9 mouse cellular contexts compared by ENCODE assay signal in the genomic region with DNA sequence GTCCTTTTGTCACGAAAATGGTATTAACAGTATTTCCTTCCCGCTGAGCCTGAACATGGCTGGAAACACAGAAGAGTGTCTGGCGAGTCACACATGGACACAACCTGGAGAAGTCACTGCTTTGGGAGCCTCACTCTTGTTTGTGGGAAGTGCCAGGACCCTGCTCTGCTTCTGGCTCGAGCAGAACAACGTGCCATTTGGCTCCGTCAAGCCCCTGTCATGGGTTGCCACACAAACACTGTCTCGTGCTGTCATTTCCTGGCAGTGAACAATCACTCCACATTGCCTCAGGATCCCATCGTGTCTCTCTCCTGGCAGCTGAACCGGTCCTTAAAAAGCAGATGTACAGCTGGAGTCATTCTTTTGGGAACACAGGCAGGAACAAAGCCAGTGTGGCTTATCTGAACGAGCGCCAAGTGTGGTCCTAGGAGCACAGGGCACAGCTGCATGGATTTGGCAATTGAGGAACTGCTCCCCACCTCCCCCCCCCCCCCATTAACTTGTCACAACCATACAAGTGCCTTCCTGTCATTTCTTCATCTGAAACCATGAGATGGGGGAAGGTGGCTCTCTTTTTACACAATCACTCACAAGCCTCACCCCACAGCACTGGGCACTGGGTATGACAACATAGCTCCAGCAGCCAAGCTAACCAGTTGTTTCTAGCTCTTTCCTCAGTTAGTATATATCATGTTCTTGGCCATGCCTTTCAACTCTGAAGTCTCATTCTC. TPM values are rescaled to one million over a fixed set of nuclear protein-coding genes. Genes with fewer than 3 reads are reported as not detected.
DNase-seq lines count a peak whose midpoint lies in the region; ATAC-seq and TF ChIP-seq lines count a peak whose summit lies in the region.
"Had no signal": no experiment of that assay in that cellular context is flagged by ENCODE, and none has a peak within 500 bp of the region (broad histone marks: within the 10 kb centered on the region; RNA-seq: fewer than 3 reads in every experiment).

No protein-coding gene starts in this region.

- WGBS in cerebellum, adult 2 months, result 5% methylated on average over 11 of the region's 11 CpGs
- 6% methylated on average over 11 of the region's 11 CpGs for WGBS in forebrain, postnatal 0 days
- 2% methylated on average over 11 of the region's 11 CpGs for WGBS in lung, adult 2 months
- 5% methylated on average over 11 of the region's 11 CpGs for WGBS in neural tube, embryonic 14.5 days

- no peak for TF ChIP-seq POLR2A in cerebellum, adult 2 months (IDR thresholded peaks at IDR 0.05; ENCODE audit: borderline replicate concordance, insufficient read depth, low read length)
- TF ChIP-seq POLR2A in lung, adult 2 months (IDR thresholded peaks at IDR 0.05; ENCODE audit: borderline replicate concordance, extremely low read depth, low read depth, low read length), result peak; percentile 78; the same call in 1 of the 2 replicates

- DNase-seq in G1E (ENCODE audit: low spot score), result peak; percentile 25
- DNase-seq in cerebellum, adult 2 months, result peak; percentile 63 to 69
- peak; percentile 85 for DNase-seq in forebrain, postnatal 0 days
- DNase-seq in heart, postnatal 36 days, result peak; percentile 68 to 82
- DNase-seq in layer of hippocampus, adult 2 months (ENCODE audit: low spot score in 2 of 2), result peak; percentile 29 to 30
- DNase-seq in lung, adult 2 months, result peak; percentile 75
- peak; percentile 42 to 56 for DNase-seq in thymus, postnatal 10 days (ENCODE audit: low spot score in 2 of 2)

- H3K9me3 ChIP-seq in G1E (replicated peaks), result no peaks in the 10 kb centered on the region
- H3K9me3 ChIP-seq in forebrain, postnatal 0 days (ENCODE audit: low read length), result no peaks in the 10 kb centered on the region
- no peaks in the 10 kb centered on the region for H3K9me3 ChIP-seq in neural tube, embryonic 14.5 days (ENCODE audit: control insufficient read depth, low read length)

- H3K4me2 ChIP-seq in forebrain, postnatal 0 days (ENCODE audit: low read depth), result peak overlapping the region; percentile 58
- peak overlapping the region; percentile 60 for H3K4me2 ChIP-seq in neural tube, embryonic 14.5 days (ENCODE audit: low read depth, low read length)

- H3K27me3 ChIP-seq in G1E (ENCODE audit: insufficient read depth, low read length), result no peaks in the 10 kb centered on the region
- H3K27me3 ChIP-seq in cerebellum, adult 2 months (ENCODE audit: control insufficient read depth, insufficient read depth, low read length), result no peaks in the 10 kb centered on the region
- H3K27me3 ChIP-seq in forebrain, postnatal 0 days (ENCODE audit: insufficient read depth, low read length), result no peaks in the 10 kb centered on the region
- no peaks in the 10 kb centered on the region for H3K27me3 ChIP-seq in neural tube, embryonic 14.5 days (ENCODE audit: control insufficient read depth, insufficient read depth, low read length)

- H3K27ac ChIP-seq in cerebellum, adult 2 months (ENCODE audit: insufficient read depth, low read length), result peak overlapping the region; percentile 82
- H3K27ac ChIP-seq in forebrain, postnatal 0 days (ENCODE audit: low read depth, low read length), result peak overlapping the region; percentile 99
- H3K27ac ChIP-seq in layer of hippocampus, adult 2 months, result peak overlapping the region; percentile 99
- peak overlapping the region; percentile 98 for H3K27ac ChIP-seq in neural tube, embryonic 14.5 days (ENCODE audit: low read depth, low read length)

- H3K4me3 ChIP-seq in G1E (ENCODE audit: low read depth, low read length), result peak overlapping the region; percentile 67
- H3K4me3 ChIP-seq in cerebellum, adult 2 months (replicated peaks; ENCODE audit: insufficient read depth, low read depth, low read length), result peak overlapping the region; percentile 52
- H3K4me3 ChIP-seq in forebrain, postnatal 0 days (ENCODE audit: low read depth, low read length), result peak overlapping the region; percentile 25
- peak overlapping the region; percentile 56 for H3K4me3 ChIP-seq in layer of hippocampus, adult 2 months
- H3K4me3 ChIP-seq in lung, adult 2 months (replicated peaks; ENCODE audit: extremely low read depth, low read depth, low read length), result peak overlapping the region; percentile 43
- peak overlapping the region; percentile 28 for H3K4me3 ChIP-seq in neural tube, embryonic 14.5 days (ENCODE audit: low read depth, low read length)

- H3K9ac ChIP-seq in forebrain, postnatal 0 days, result peak overlapping the region; percentile 47
- H3K9ac ChIP-seq in neural tube, embryonic 14.5 days (replicated peaks; ENCODE audit: low read depth, low read length), result peak overlapping the region; percentile 53

- intact Hi-C loops in heart, postnatal 36 days (cut with DNase I), result loop anchor here (2.0 kb wide), 1 partner anchor 70 kb away; no protein-coding TSS in a partner anchor

- ATAC-seq in G1E (ENCODE audit: extremely low read depth, insufficient number of reproducible peaks, low FRiP score, poor library complexity, severe bottlenecking), result no peak; the same call in 1 of the 2 replicates
- ATAC-seq in forebrain, postnatal 0 days, result peak; percentile 57
- ATAC-seq in neural tube, embryonic 14.5 days (ENCODE audit: low read depth), result peak; percentile 52

- peaks cover 53% of the 10 kb centered on the region for H3K4me1 ChIP-seq in G1E (ENCODE audit: insufficient read depth, low read depth, low read length)
- H3K4me1 ChIP-seq in cerebellum, adult 2 months (ENCODE audit: control insufficient read depth, insufficient read depth, low read length), result peaks cover 20% of the 10 kb centered on the region
- peaks cover 26% of the 10 kb centered on the region for H3K4me1 ChIP-seq in forebrain, postnatal 0 days (ENCODE audit: insufficient read depth)
- H3K4me1 ChIP-seq in lung, adult 2 months (ENCODE audit: control insufficient read depth, insufficient read depth, low read length), result peaks cover 10% of the 10 kb centered on the region
- H3K4me1 ChIP-seq in neural tube, embryonic 14.5 days (ENCODE audit: control insufficient read depth, insufficient read depth, low read length), result peaks cover 20% of the 10 kb centered on the region; the same call in 1 of the 2 replicates

- peaks cover 14% of the 10 kb centered on the region for H3K36me3 ChIP-seq in G1E (replicated peaks)
- no peaks in the 10 kb centered on the region for H3K36me3 ChIP-seq in forebrain, postnatal 0 days (ENCODE audit: insufficient read depth)
- H3K36me3 ChIP-seq in neural tube, embryonic 14.5 days (ENCODE audit: control insufficient read depth, insufficient read depth, low read length), result no peaks in the 10 kb centered on the region

- no peak for TF ChIP-seq CTCF in G1E (IDR thresholded peaks at IDR 0.05; ENCODE audit: low read depth, low read length)
- TF ChIP-seq CTCF in cerebellum, adult 2 months (IDR thresholded peaks at IDR 0.05; ENCODE audit: borderline replicate concordance, insufficient read depth, low read depth, low read length), result no peak
- no peak for TF ChIP-seq CTCF in forebrain, postnatal 0 days (IDR thresholded peaks at IDR 0.05; ENCODE audit: low read depth)
- TF ChIP-seq CTCF in layer of hippocampus, adult 2 months (conservative IDR thresholded peaks at IDR 0.05), result no peak
- TF ChIP-seq CTCF in lung, adult 2 months (IDR thresholded peaks at IDR 0.05; ENCODE audit: insufficient read depth, low read length), result no peak

RNA-seq across cellular contexts. Expression of gene Sde2, which starts 2.3 kb away (rescaled TPM):
- total RNA-seq in G1E (2014; fragmentation: Nextera tagmentation), result 41.0 and 43.2 TPM in 2 replicates
- total RNA-seq in G1E (2017), result 52.6 and 72.2 TPM in 2 replicates
- 37.2 and 51.6 TPM in 2 replicates for polyA plus RNA-seq in G1E (2012)
- 16.8 and 17.7 TPM in 2 replicates for polyA plus RNA-seq in cerebellum, adult 2 months (2012; rRNA removed)
- total RNA-seq in forebrain, postnatal 0 days (2014; rRNA removed), result 16.3 and 19.6 TPM in 2 replicates
- polyA plus RNA-seq in forebrain, postnatal 0 days (2015; fragmentation: Nextera tagmentation; extraction: Ambion mirVana), result 17.8 and 24.8 TPM in 2 replicates
- 10 to 100 TPM; 10.3 to 14.2 TPM for total RNA-seq in heart, postnatal 36 days (2021)
- 10 to 100 TPM; 22.9 TPM for total RNA-seq in layer of hippocampus, adult 2 months (2021)
- 8.7 and 11.1 TPM in 2 replicates for polyA plus RNA-seq in lung, adult 2 months (2012; rRNA removed)
- 29.0 and 32.4 TPM in 2 replicates for polyA plus RNA-seq in neural tube, embryonic 14.5 days (2014; fragmentation: Nextera tagmentation; extraction: Ambion mirVana)

RNA-seq across cellular contexts. Expression of gene H3f3a, which starts 34.9 kb away (rescaled TPM):
- total RNA-seq in G1E (2014; fragmentation: Nextera tagmentation) (1,182 and 1,327 TPM in 2 replicates), G1E (2017) (2,511 and 3,138 TPM in 2 replicates)
- polyA plus RNA-seq in G1E (2012), result 1,136 and 1,527 TPM in 2 replicates
- polyA plus RNA-seq in cerebellum, adult 2 months (2012; rRNA removed), result 463 and 518 TPM in 2 replicates
- 3,418 and 3,587 TPM in 2 replicates for total RNA-seq in forebrain, postnatal 0 days (2014; rRNA removed)
- polyA plus RNA-seq in forebrain, postnatal 0 days (2015; fragmentation: Nextera tagmentation; extraction: Ambion mirVana), result 2,464 and 2,886 TPM in 2 replicates
- total RNA-seq in heart, postnatal 36 days (2021), result 100 to 1,000 TPM; 457 to 506 TPM
- 100 to 1,000 TPM; 319 to 351 TPM for total RNA-seq in layer of hippocampus, adult 2 months (2021)
- 282 and 339 TPM in 2 replicates for polyA plus RNA-seq in lung, adult 2 months (2012; rRNA removed)
- 3,180 and 3,430 TPM in 2 replicates for polyA plus RNA-seq in neural tube, embryonic 14.5 days (2014; fragmentation: Nextera tagmentation; extraction: Ambion mirVana)

RNA-seq across cellular contexts. Expression of gene Lefty2, which starts 44.2 kb away (rescaled TPM):
- total RNA-seq in G1E (2014; fragmentation: Nextera tagmentation) (not detected in 2 replicates), G1E (2017) (0.06 and 0.11 TPM in 2 replicates)
- not detected in 2 replicates for polyA plus RNA-seq in G1E (2012)
- 0.18 TPM in 1 of 2 replicates, not detected in the other for polyA plus RNA-seq in cerebellum, adult 2 months (2012; rRNA removed)
- 21.1 and 21.2 TPM in 2 replicates for total RNA-seq in forebrain, postnatal 0 days (2014; rRNA removed)
- polyA plus RNA-seq in forebrain, postnatal 0 days (2015; fragmentation: Nextera tagmentation; extraction: Ambion mirVana), result 11.3 and 17.3 TPM in 2 replicates
- not detected for total RNA-seq in heart, postnatal 36 days (2021)
- 1 to 10 TPM; 1.4 to 2.0 TPM for total RNA-seq in layer of hippocampus, adult 2 months (2021)
- polyA plus RNA-seq in lung, adult 2 months (2012; rRNA removed), result 0.07 TPM in 1 of 2 replicates, not detected in the other
- polyA plus RNA-seq in neural tube, embryonic 14.5 days (2014; fragmentation: Nextera tagmentation; extraction: Ambion mirVana), result 0.58 and 1.9 TPM in 2 replicates
- polyA plus RNA-seq: large intestine, adult 2 months had no signal

RNA-seq across cellular contexts. Expression of gene Pycr2, which starts 55.4 kb away (rescaled TPM):
- total RNA-seq in G1E (2014; fragmentation: Nextera tagmentation) (22.7 and 24.8 TPM in 2 replicates), G1E (2017) (23.2 and 26.4 TPM in 2 replicates)
- polyA plus RNA-seq in G1E (2012), result 122 and 154 TPM in 2 replicates
- polyA plus RNA-seq in cerebellum, adult 2 months (2012; rRNA removed), result 40.2 and 46.8 TPM in 2 replicates
- 64.2 and 81.2 TPM in 2 replicates for total RNA-seq in forebrain, postnatal 0 days (2014; rRNA removed)
- 68.4 and 70.5 TPM in 2 replicates for polyA plus RNA-seq in forebrain, postnatal 0 days (2015; fragmentation: Nextera tagmentation; extraction: Ambion mirVana)
- 10 to 100 TPM; 12.5 to 15.6 TPM for total RNA-seq in heart, postnatal 36 days (2021)
- total RNA-seq in layer of hippocampus, adult 2 months (2021), result 10 to 100 TPM; 42.9 to 44.9 TPM
- polyA plus RNA-seq in lung, adult 2 months (2012; rRNA removed), result 36.7 and 43.8 TPM in 2 replicates
- 63.3 and 65.9 TPM in 2 replicates for polyA plus RNA-seq in neural tube, embryonic 14.5 days (2014; fragmentation: Nextera tagmentation; extraction: Ambion mirVana)

Comparison
In these comparisons a context has a peak if more than half of its experiments do, and no peak if none do; other contexts are left out.
1. DNase-seq: peak in every context shown above with its lines; median percentile 85 in forebrain, postnatal 0 days; 75 in heart, postnatal 36 days; 75 in lung, adult 2 months; 66 in cerebellum, adult 2 months; 49 in thymus, postnatal 10 days; 30 in layer of hippocampus, adult 2 months; 25 in G1E.